Mouse (Mus musculus) activated CD4-positive, CD25-positive, alpha-beta regulatory T cell (primary cell): ENCODE data around the gene Mettl2. TPM values are rescaled to one million over a fixed set of nuclear protein-coding genes. Genes with fewer than 3 reads are reported as not detected.

ENCODE experiments used
- polyA plus RNA-seq, 2 experiments: library from polyadenylated mRNA; unstranded; fragments of 100-300 nt; shearing (Covaris generic); gene quantifications; one replicate each; pipeline ENCODE4 v1.2.1; 2017

Gene Mettl2
- polyA plus RNA-seq: 10 to 100 TPM; 15.3 to 21.3 TPM

DNA sequence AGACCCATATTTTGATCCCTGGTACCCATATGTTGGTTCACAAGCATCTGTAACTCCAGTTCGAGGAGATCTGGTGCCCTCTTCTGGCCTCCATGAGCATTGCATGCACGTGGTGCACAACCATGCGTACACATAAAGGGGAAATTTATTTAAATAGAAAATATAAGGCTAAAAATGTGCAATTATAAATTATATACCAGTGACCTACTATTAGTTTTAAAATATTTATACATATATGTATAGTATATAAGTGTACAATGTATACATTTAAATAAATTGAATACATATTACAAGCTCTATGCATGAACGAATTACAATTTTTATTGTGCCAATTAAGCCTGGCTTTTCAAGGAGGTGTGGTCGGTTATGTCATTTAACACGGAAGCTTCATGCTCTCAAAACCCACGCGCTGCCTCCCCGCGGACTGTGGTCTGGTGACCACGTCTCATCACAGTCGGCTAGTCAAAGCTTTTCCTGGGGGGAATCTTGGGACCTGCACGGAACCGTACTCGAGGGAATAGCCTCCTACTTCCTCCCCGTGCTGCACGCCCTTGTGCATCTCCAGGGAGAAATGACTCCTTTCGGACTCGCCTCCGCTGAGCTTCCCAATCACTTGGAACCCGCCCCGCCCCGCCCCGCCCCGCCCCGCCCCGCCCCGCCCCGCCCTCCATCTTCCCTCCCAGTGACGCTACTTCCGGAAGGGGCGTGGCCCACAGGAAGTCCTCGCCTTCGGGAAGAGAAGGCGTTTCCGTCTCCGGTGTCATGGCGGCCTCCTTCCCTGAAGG is at the start of gene Mettl2:
TSS of gene Mettl2 (plus strand) at position 691 of the 785 bp plus-strand sequence.

GRCm38 (mm10) chr11:105146593-105146992 is 20.4 kb downstream of the Mettl2 start, which contains the start of gene Gm10842:
TSS of gene Gm10842 (plus strand) at chr11:105146893.

GRCm38 (mm10) chr11:105178516-105178915 is 52.3 kb downstream of the Mettl2 start, which contains the start of gene Tlk2:
TSS of gene Tlk2 (plus strand) at chr11:105178807.

Other genes with a start within 250 kb of the Mettl2 start
- gene Efcab3, start 62.8 kb upstream of the Mettl2 start, polyA plus RNA-seq: not detected
- gene Gm10842, start 20.5 kb downstream of the Mettl2 start, polyA plus RNA-seq: not detected
- gene Tlk2, start 52.4 kb downstream of the Mettl2 start, polyA plus RNA-seq: 10 to 100 TPM; 23.8 to 28.6 TPM
- gene Mrc2, start 166.2 kb downstream of the Mettl2 start, polyA plus RNA-seq: not detected